Mouse (Mus musculus) 3134 (cell line): Measurements from ENCODE around the gene C2cd5.

Source experiments
- DNase-seq: peaks from one replicate; pipeline ENCODE4 v3.0.0-alpha.2; 2011; ENCODE audit warnings: low spot score; ENCODE audit not compliant: insufficient read length; ENCODE audit errors: extremely low read depth

C2cd5 gene

GRCm38 (mm10) chr6:143116779-143117178 lies 16.8 kb upstream of the C2cd5 start:
- no peak for DNase-seq

GRCm38 (mm10) chr6:143115505-143115904 lies 15.6 kb upstream of the C2cd5 start:
- DNase-seq: no peak

- no peak for DNase-seq
Observed at GRCm38 (mm10) chr6:143115011-143115445, 15.1 kb upstream of the C2cd5 start.

- DNase-seq: no peak
Observed at GRCm38 (mm10) chr6:143114556-143114955, 14.6 kb upstream of the C2cd5 start.

- no peak for DNase-seq
Observed at GRCm38 (mm10) chr6:143110371-143110770, 10.4 kb upstream of the C2cd5 start.

- no peak for DNase-seq
Observed at GRCm38 (mm10) chr6:143109622-143110218, 9.8 kb upstream of the C2cd5 start.

GRCm38 (mm10) chr6:143108031-143108430 lies 8.1 kb upstream of the C2cd5 start:
- no peak for DNase-seq

GRCm38 (mm10) chr6:143107611-143108010 lies 7.7 kb upstream of the C2cd5 start:
- no peak for DNase-seq

GRCm38 (mm10) chr6:143105766-143106165 lies 5.8 kb upstream of the C2cd5 start:
- no peak for DNase-seq

GRCm38 (mm10) chr6:143103981-143104680 lies 4.2 kb upstream of the C2cd5 start:
- no peak for DNase-seq

- DNase-seq: no peak
Observed at GRCm38 (mm10) chr6:143100478-143101115, 656 bp upstream of the C2cd5 start.

GRCm38 (mm10) chr6:143099281-143099680 lies 660 bp downstream of the C2cd5 start:
- DNase-seq: peak; percentile 93

- DNase-seq: no peak
Observed at GRCm38 (mm10) chr6:143095126-143095525, 4.8 kb downstream of the C2cd5 start.

GRCm38 (mm10) chr6:143092856-143093255 lies 7.1 kb downstream of the C2cd5 start:
- DNase-seq: no peak

- DNase-seq: no peak
Observed at GRCm38 (mm10) chr6:143091076-143091475, 8.9 kb downstream of the C2cd5 start.

GRCm38 (mm10) chr6:143087332-143087731 lies 12.6 kb downstream of the C2cd5 start:
- no peak for DNase-seq

GRCm38 (mm10) chr6:143085898-143086297 lies 14.0 kb downstream of the C2cd5 start:
- no peak for DNase-seq

- peak; percentile 46 for DNase-seq
Observed at GRCm38 (mm10) chr6:143084314-143085025, 15.5 kb downstream of the C2cd5 start.

GRCm38 (mm10) chr6:143081479-143082106 lies 18.3 kb downstream of the C2cd5 start:
- no peak for DNase-seq

- DNase-seq: no peak
Observed at GRCm38 (mm10) chr6:143080774-143081173, 19.2 kb downstream of the C2cd5 start.

- no peak for DNase-seq
Observed at GRCm38 (mm10) chr6:143079126-143079525, 20.8 kb downstream of the C2cd5 start.
